Mouse (Mus musculus) frontal cortex, postnatal 14 days (tissue): ENCODE data around the gene Plxna4.
"Not testable (repeated sequence)": the region's sequence is repeated elsewhere in the genome, so short reads cannot be mapped to it uniquely, and the experiment has no call there.

ENCODE experiments used
- DNase-seq, 2 experiments: peaks; one replicate each; pipeline ENCODE4 v3.0.0; 2022; ENCODE audit warnings: low spot score in 2 of 2

The Plxna4 gene

GRCm38 (mm10) chr6:32540155-32540554 lies 47.8 kb downstream of the Plxna4 start:
- no peak for DNase-seq

GRCm38 (mm10) chr6:32533962-32534740 lies 53.8 kb downstream of the Plxna4 start:
- DNase-seq, result no peak

- no peak for DNase-seq
Observed at GRCm38 (mm10) chr6:32528081-32528570, 59.9 kb downstream of the Plxna4 start.

GRCm38 (mm10) chr6:32527518-32527917 lies 60.5 kb downstream of the Plxna4 start:
- no peak for DNase-seq

- DNase-seq, result no peak
Observed at GRCm38 (mm10) chr6:32526762-32527161, 61.2 kb downstream of the Plxna4 start.

- DNase-seq, result no peak
Observed at GRCm38 (mm10) chr6:32520097-32520496, 67.9 kb downstream of the Plxna4 start.

GRCm38 (mm10) chr6:32518617-32519016 lies 69.4 kb downstream of the Plxna4 start:
- DNase-seq, result no peak

GRCm38 (mm10) chr6:32514096-32514495 lies 73.9 kb downstream of the Plxna4 start:
- DNase-seq, result no peak

GRCm38 (mm10) chr6:32512010-32512409 lies 76.0 kb downstream of the Plxna4 start:
- no peak for DNase-seq

GRCm38 (mm10) chr6:32510924-32511323 lies 77.1 kb downstream of the Plxna4 start:
- DNase-seq, result no peak

GRCm38 (mm10) chr6:32510491-32510890 lies 77.5 kb downstream of the Plxna4 start:
- DNase-seq, result no peak

GRCm38 (mm10) chr6:32509046-32509445 lies 78.9 kb downstream of the Plxna4 start:
- DNase-seq, result no peak

GRCm38 (mm10) chr6:32504963-32505362 lies 83.0 kb downstream of the Plxna4 start:
- DNase-seq, result no peak

- DNase-seq, result not testable (repeated sequence)
Observed at GRCm38 (mm10) chr6:32501186-32501585, 86.8 kb downstream of the Plxna4 start.

- DNase-seq, result no peak
Observed at GRCm38 (mm10) chr6:32498106-32498505, 89.9 kb downstream of the Plxna4 start.

- DNase-seq, result no peak
Observed at GRCm38 (mm10) chr6:32496109-32496508, 91.9 kb downstream of the Plxna4 start.

GRCm38 (mm10) chr6:32495532-32495931 lies 92.5 kb downstream of the Plxna4 start:
- no peak for DNase-seq

- no peak for DNase-seq
Observed at GRCm38 (mm10) chr6:32493557-32493956, 94.4 kb downstream of the Plxna4 start.

- no peak for DNase-seq
Observed at GRCm38 (mm10) chr6:32487121-32487520, 100.9 kb downstream of the Plxna4 start.

- no peak for DNase-seq
Observed at GRCm38 (mm10) chr6:32482469-32482868, 105.5 kb downstream of the Plxna4 start.

- no peak for DNase-seq
Observed at GRCm38 (mm10) chr6:32480741-32481140, 107.3 kb downstream of the Plxna4 start.

- DNase-seq, result no peak
Observed at GRCm38 (mm10) chr6:32479765-32480164, 108.2 kb downstream of the Plxna4 start.

GRCm38 (mm10) chr6:32479193-32479758 lies 108.7 kb downstream of the Plxna4 start:
- peak; percentile 46 to 53 for DNase-seq
